Mouse (Mus musculus) liver, embryonic 14.5 days (tissue): ENCODE data around the gene 9130213A22Rik. TPM values are rescaled to one million over a fixed set of nuclear protein-coding genes. Genes with fewer than 3 reads are reported as not detected.

Source experiments
- ATAC-seq: fragments of 200-750 bp; cut with Nextera tagmentation; 2 replicates; pipeline ENCODE4 v1.8.0; 2017; ENCODE audit warnings: moderate number of reproducible peaks, mild to moderate bottlenecking, moderate library complexity; ENCODE audit not compliant: insufficient read depth
- DNase-seq, 3 experiments: peaks; one replicate each; pipeline ENCODE4 v3.0.0-alpha.2; 2012 to 2013; ENCODE audit warnings: low read depth in 3 of 3, low spot score in 3 of 3
- H3K27ac ChIP-seq: fragments of 300-500 bp; sonication (generic); 2 replicates; pipeline ENCODE4 v1.5.1; 2014; ENCODE audit warnings: moderate library complexity, mild to moderate bottlenecking, control low read depth, inconsistent platforms
- H3K27me3 ChIP-seq: fragments of 300-500 bp; sonication (generic); 2 replicates; pipeline ENCODE4 v1.6.1; 2014; ENCODE audit warnings: mild to moderate bottlenecking, low read length, moderate library complexity; ENCODE audit not compliant: control insufficient read depth, insufficient read depth
- H3K36me3 ChIP-seq: fragments of 300-500 bp; sonication (generic); replicated peaks from 2 replicates; pipeline ENCODE4 v1.6.1; 2014; ENCODE audit warnings: low read depth; ENCODE audit not compliant: control insufficient read depth, insufficient read depth
- H3K4me1 ChIP-seq, 2 experiments: fragments of 200-500 bp in 1 of 2; fragments of 300-500 bp in 1 of 2; sonication (generic) in 1 of 2; replicated peaks; 2 replicates each; pipeline ENCODE4 v1.6.1; 2012 to 2014; ENCODE audit warnings: antibody characterized with exemption in 1 of 2, inconsistent platforms in 1 of 2, low read length in 1 of 2; ENCODE audit not compliant: control insufficient read depth in 2 of 2, insufficient read depth in 2 of 2
- H3K4me2 ChIP-seq: fragments of 300-500 bp; sonication (generic); 2 replicates; pipeline ENCODE4 v1.6.1; 2014; ENCODE audit warnings: low read depth, mild to moderate bottlenecking, control low read depth, moderate library complexity
- H3K4me3 ChIP-seq, 2 experiments: fragments of 200-500 bp in 1 of 2; fragments of 300-500 bp in 1 of 2; sonication (generic) in 1 of 2; 2 replicates each; pipeline ENCODE4 v1.5.1; 2012 to 2014; ENCODE audit warnings: low read depth in 2 of 2, low read length in 2 of 2, mild to moderate bottlenecking in 2 of 2, control low read depth in 1 of 2, inconsistent platforms in 1 of 2, moderate library complexity in 1 of 2; ENCODE audit not compliant: insufficient read depth in 1 of 2
- H3K9ac ChIP-seq: fragments of 300-500 bp; sonication (generic); replicated peaks from 2 replicates; pipeline ENCODE4 v1.6.1; 2014; ENCODE audit warnings: mild to moderate bottlenecking, control low read depth, moderate library complexity
- H3K9me3 ChIP-seq: fragments of 300-500 bp; sonication (generic); 2 replicates; pipeline ENCODE4 v1.6.1; 2016; ENCODE audit warnings: low read length, mixed read lengths; ENCODE audit not compliant: control insufficient read depth
- CTCF ChIP-seq: IDR thresholded peaks from 2 replicates; pipeline ENCODE4 v1.5.1; 2016; ENCODE audit warnings: antibody characterized with exemption, low read depth, control low read depth
- EP300 ChIP-seq: IDR thresholded peaks from 2 replicates; pipeline ENCODE4 v1.6.1; 2016; ENCODE audit warnings: antibody characterized with exemption, low read depth
- WGBS: fragments of 180-500 bp; shearing (Covaris S2); extraction: QIAGEN DNeasy Blood & Tissue Kit; methylation state at CpG from one replicate; pipeline ENCODE4 v1.1.7; 2014; ENCODE audit not compliant: insufficient replicate concordance; 5-methylcytosine and 5-hydroxymethylcytosine counted together
- polyA plus RNA-seq, 2 experiments: library from polyadenylated mRNA; depleted of rRNA in 1 of 2; stranded (reverse) in 1 of 2; unstranded in 1 of 2; fragments of >200 nt; fragmentation: Nextera tagmentation in 1 of 2; extraction: Ambion mirVana in 1 of 2; gene quantifications; 2 replicates each; pipeline versions ENCODE4 v1.2.1 to v1.2.3; 2012 to 2014

9130213A22Rik gene
- polyA plus RNA-seq, 2 experiments = 0.08 TPM; not detected in 1

DNA sequence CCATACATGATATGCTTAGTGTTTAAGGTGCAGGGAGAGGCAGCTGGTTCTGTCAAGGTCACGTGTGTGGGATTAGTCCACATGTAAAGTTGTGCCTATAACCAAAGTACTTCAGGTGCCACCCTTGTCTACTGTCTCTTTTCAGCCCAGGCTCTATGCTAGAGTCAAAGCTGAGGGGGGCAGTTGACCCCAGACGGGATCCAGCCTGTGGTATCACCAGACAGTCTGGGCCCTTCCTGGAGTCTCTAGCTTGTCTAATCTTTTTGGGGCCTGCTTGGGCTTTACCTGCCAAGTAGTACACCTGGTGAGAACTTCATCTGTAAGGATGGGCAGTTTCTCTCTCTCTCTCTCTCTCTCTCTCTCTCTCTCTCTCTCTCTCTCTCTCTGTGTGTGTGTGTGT, 34.8 kb downstream of the 9130213A22Rik start:
- Histone ChIP-seq H3K9ac (no peak overlapping the region), H3K36me3 (peaks cover 10% of the 10 kb centered on the region), H3K27ac (no peak overlapping the region), H3K4me3 (no peak overlapping the region), H3K4me1 (peaks cover 10 to 14% of the 10 kb centered on the region in 2 experiments), H3K9me3 (no peaks in the 10 kb centered on the region), H3K4me2 (peak overlapping the region; percentile 93), H3K27me3 (no peaks in the 10 kb centered on the region; the same call in 1 of the 2 replicates)
- DNase-seq (no peak), ATAC-seq (no peak)
- no peak for TF ChIP-seq CTCF
- no peak for TF ChIP-seq EP300
- WGBS = 55% methylated on average over 2 of the region's 2 CpGs

DNA sequence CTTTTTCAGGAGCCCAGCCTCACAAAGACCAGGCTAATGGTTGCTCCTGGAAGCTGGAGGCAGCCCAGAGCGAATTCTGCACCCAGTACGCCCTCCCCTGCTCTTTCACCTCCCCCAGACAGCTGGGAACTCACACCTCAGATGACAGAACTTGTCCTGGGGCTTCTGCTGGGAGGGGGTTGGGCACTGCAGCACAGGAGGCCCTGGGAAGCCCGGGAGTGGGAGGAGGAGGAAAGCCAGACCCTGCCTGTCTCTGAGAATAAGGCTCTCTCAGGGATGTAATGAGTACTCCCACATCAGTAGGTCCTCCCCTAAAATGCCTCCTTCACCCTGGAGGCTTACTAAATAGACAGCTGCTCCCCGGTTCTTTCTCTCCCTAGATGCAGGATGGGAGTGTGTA, 35.3 kb downstream of the 9130213A22Rik start:
- Histone ChIP-seq H3K27ac (no peak overlapping the region), H3K9ac (no peak overlapping the region), H3K36me3 (peaks cover 10% of the 10 kb centered on the region), H3K4me1 (peaks cover 10 to 14% of the 10 kb centered on the region in 2 experiments), H3K9me3 (no peaks in the 10 kb centered on the region), H3K4me3 (no peak overlapping the region), H3K4me2 (no peak overlapping the region), H3K27me3 (no peaks in the 10 kb centered on the region; the same call in 1 of the 2 replicates)
- DNase-seq (no peak), ATAC-seq (no peak)
- TF ChIP-seq EP300 (no peak), CTCF (no peak)
- WGBS = 56% methylated on average over 4 of the region's 4 CpGs

DNA sequence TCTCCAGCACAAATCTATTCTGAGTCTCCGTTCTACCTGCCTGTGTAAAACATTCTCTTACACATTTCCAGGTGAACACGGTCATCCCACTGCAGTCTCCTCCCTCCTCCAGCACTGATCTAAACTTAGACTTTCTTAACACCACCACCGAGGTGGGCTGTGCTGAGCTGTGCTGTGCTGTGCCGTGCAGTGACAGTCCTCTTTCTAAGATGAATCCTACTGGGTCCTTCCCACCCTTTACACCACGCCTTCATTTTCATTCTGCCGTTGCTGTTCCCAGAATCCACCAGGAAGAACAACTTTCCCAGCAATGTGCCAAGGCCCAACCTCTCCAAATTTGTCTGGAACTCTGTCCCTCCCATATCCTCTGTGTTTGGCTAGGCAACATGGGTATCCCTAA, 36.0 kb downstream of the 9130213A22Rik start:
- WGBS = 61% methylated on average over 6 of the region's 6 CpGs
- Histone ChIP-seq H3K4me2 (no peak overlapping the region), H3K9ac (no peak overlapping the region), H3K36me3 (peaks cover 10% of the 10 kb centered on the region), H3K4me3 (no peak overlapping the region), H3K27me3 (no peaks in the 10 kb centered on the region; the same call in 1 of the 2 replicates), H3K9me3 (no peaks in the 10 kb centered on the region), H3K27ac (no peak overlapping the region), H3K4me1 (peaks cover 10 to 14% of the 10 kb centered on the region in 2 experiments)
- no peak for TF ChIP-seq CTCF
- DNase-seq = no peak
- no peak for ATAC-seq

DNA sequence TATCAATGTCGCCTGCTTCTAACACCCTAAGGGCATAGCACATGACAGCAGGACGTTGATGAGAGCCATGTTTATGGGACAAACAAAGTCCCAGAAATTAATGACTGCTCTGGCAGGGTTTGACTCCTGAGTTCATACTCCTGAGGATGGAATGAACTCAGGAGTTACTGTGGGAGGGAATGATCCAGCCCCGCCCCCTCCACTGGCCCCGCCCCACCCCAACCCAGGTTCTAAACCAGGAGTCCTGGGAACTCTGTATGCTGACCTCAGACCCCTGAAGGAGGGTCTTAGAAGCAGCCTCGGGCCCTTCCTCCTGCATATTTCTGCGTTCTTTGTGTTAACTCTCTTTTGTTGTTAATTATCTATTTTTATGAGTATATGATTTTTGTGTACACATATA, 36.8 kb downstream of the 9130213A22Rik start:
- H3K27me3 ChIP-seq = no peaks in the 10 kb centered on the region; the same call in 1 of the 2 replicates
- no peak for TF ChIP-seq CTCF
- no peak for TF ChIP-seq EP300
- H3K9me3 ChIP-seq = no peaks in the 10 kb centered on the region
- peaks cover 10% of the 10 kb centered on the region for H3K36me3 ChIP-seq
- 74% methylated on average over 6 of the region's 6 CpGs for WGBS
- peaks cover 10 to 14% of the 10 kb centered on the region in 2 experiments for H3K4me1 ChIP-seq
- H3K27ac ChIP-seq = no peak overlapping the region
- DNase-seq (no peak), ATAC-seq (no peak)
- no peak overlapping the region for H3K4me2 ChIP-seq
- no peak overlapping the region for H3K9ac ChIP-seq
- no peak overlapping the region for H3K4me3 ChIP-seq

DNA sequence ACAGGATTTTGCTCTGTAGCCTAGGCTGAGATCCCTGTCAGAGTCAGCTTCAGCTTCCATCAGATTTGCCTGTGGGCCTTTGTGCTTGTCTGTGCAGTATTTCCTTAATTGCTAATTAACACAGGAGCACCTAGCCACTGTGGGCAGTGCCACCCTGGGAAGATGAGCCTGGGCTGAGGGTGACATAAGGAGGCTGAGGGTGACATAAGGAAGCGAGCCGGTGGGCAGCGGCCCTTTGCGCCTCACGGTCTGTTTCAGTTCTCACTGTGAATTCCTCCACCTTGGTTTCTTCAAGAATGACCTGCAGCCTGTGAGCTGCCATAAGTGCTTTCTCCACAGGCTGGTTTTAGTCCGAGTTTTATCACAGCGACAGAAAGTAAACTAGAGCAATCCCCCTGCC, 40.8 kb downstream of the 9130213A22Rik start:
- H3K27ac ChIP-seq = no peak overlapping the region
- no peak overlapping the region for H3K4me2 ChIP-seq
- H3K4me1 ChIP-seq = no peaks in the 10 kb centered on the region
- H3K9ac ChIP-seq = no peak overlapping the region
- 75% methylated on average over 7 of the region's 7 CpGs for WGBS
- ATAC-seq (no peak), DNase-seq (no peak)
- no peaks in the 10 kb centered on the region for H3K9me3 ChIP-seq
- H3K27me3 ChIP-seq = no peaks in the 10 kb centered on the region; the same call in 1 of the 2 replicates
- H3K36me3 ChIP-seq = no peaks in the 10 kb centered on the region
- no peak for TF ChIP-seq CTCF
- TF ChIP-seq EP300 = no peak
- H3K4me3 ChIP-seq = no peak overlapping the region
